Mouse (Mus musculus): Measurements from ENCODE around the gene Nrn1l.

The Nrn1l gene

GRCm38 (mm10) chr8:105893339-105893738 is at the start of gene Nrn1l:
TSS of gene Nrn1l (plus strand) at chr8:105893567.
- CTCF ChIA-PET, result interaction anchor here (0.6 to 3.6 kb wide), 13 partner anchors 14 to 549 kb away, joined by 3 to 23 read pairs (median 3); partner anchors contain the start of gene Nutf2 (in 2 of the 4)
- POLR2A ChIA-PET, result interaction anchor here in 3 of 4 experiments (0.6 to 4.0 kb wide), 26 partner anchors 8 to 318 kb away, joined by 3 to 19 read pairs (median 4); partner anchors contain the start of genes Nutf2 (in 3 of the 3), Edc4 (in 2 of the 3), Carmil2 (in 1 of the 3) and Ranbp10 (in 1 of the 3)

- ChIA-PET POLR2A (interaction anchor here in 2 of 4 experiments (1.0 to 2.1 kb wide), 6 partner anchors 9 to 53 kb away, joined by 3 to 11 read pairs (median 4); partner anchors contain the start of genes Nutf2 (in 1 of the 2), Pskh1 (in 1 of the 2), Ranbp10 (in 1 of the 2) and Tsnaxip1 (in 1 of the 2)), CTCF (interaction anchor here in 2 of 4 experiments (0.9 to 1.4 kb wide), 3 partner anchors 8 to 84 kb away, joined by 3 to 6 read pairs (median 4); no protein-coding TSS in a partner anchor)
Measured at GRCm38 (mm10) chr8:105846678-105847077, 46.7 kb upstream of the Nrn1l start.

- POLR2A ChIA-PET, result interaction anchor here in 2 of 4 experiments (0.5 to 2.8 kb wide), 12 partner anchors 9 to 714 kb away, joined by 3 to 45 read pairs (median 4); partner anchors contain the start of genes Nutf2 (in 2 of the 2), Ranbp10 (in 1 of the 2) and Tsnaxip1 (in 1 of the 2)
- CTCF ChIA-PET, result interaction anchor here in 1 of 4 experiments (1.2 kb wide), 1 partner anchor 12 kb away, joined by 3 read pairs; no protein-coding TSS in a partner anchor
Measured at GRCm38 (mm10) chr8:105850014-105850413, 43.4 kb upstream of the Nrn1l start.

GRCm38 (mm10) chr8:105850611-105851010 is 42.8 kb upstream of the Nrn1l start:
- POLR2A ChIA-PET, result interaction anchor here in 2 of 4 experiments (0.5 to 2.8 kb wide), 14 partner anchors 9 to 714 kb away, joined by 3 to 45 read pairs (median 6); partner anchors contain the start of genes Nutf2 (in 2 of the 2), Pskh1 (in 1 of the 2), Ranbp10 (in 1 of the 2) and Tsnaxip1 (in 1 of the 2)
- CTCF ChIA-PET, result no interaction called here

GRCm38 (mm10) chr8:105851651-105852143 is 41.7 kb upstream of the Nrn1l start:
- ChIA-PET CTCF (interaction anchor here in 2 of 4 experiments (0.6 to 1.1 kb wide), 3 partner anchors 9 to 147 kb away, joined by 3 to 5 read pairs (median 4); partner anchors contain the start of gene Nutf2 (in 1 of the 2)), POLR2A (interaction anchor here (0.5 to 2.8 kb wide), 36 partner anchors 8 to 942 kb away, joined by 3 to 45 read pairs (median 3); partner anchors contain the start of genes Nutf2 (in 3 of the 4), Ranbp10 (in 3 of the 4), Tsnaxip1 (in 2 of the 4) and Edc4 (in 1 of the 4))

- POLR2A ChIA-PET, result interaction anchor here (0.5 to 2.8 kb wide), 35 partner anchors 8 to 941 kb away, joined by 3 to 45 read pairs (median 3); partner anchors contain the start of genes Nutf2 (in 3 of the 4), Ranbp10 (in 3 of the 4), Tsnaxip1 (in 2 of the 4) and Edc4 (in 1 of the 4)
- CTCF ChIA-PET, result interaction anchor here in 1 of 4 experiments (1.0 to 1.1 kb wide), 2 partner anchors 8 to 17 kb away, joined by 4 to 5 read pairs; partner anchors contain the start of gene Nutf2
Measured at GRCm38 (mm10) chr8:105852146-105852729, 41.1 kb upstream of the Nrn1l start.

- ChIA-PET CTCF (no interaction called here), POLR2A (interaction anchor here in 2 of 4 experiments (0.7 kb wide), 2 partner anchors 105 to 264 kb away, joined by 3 to 12 read pairs; no protein-coding TSS in a partner anchor)
Measured at GRCm38 (mm10) chr8:105853178-105853577, 40.2 kb upstream of the Nrn1l start, which contains the start of gene Cenpt. TSS of gene Cenpt (minus strand) at chr8:105853278.

GRCm38 (mm10) chr8:105854303-105854702 is 39.1 kb upstream of the Nrn1l start:
- CTCF ChIA-PET, result interaction anchor here (0.6 to 2.4 kb wide), 26 partner anchors 8 to 371 kb away, joined by 3 to 28 read pairs (median 4); partner anchors contain the start of genes Ranbp10 (in 2 of the 4), Ddx28 (in 1 of the 4), Nrn1l (in 1 of the 4) and Tsnaxip1 (in 1 of the 4)
- POLR2A ChIA-PET, result interaction anchor here (0.6 to 3.6 kb wide), 44 partner anchors 10 to 1594 kb away, joined by 3 to 37 read pairs (median 4); partner anchors contain the start of genes Ranbp10 (in 3 of the 4), Tsnaxip1 (in 3 of the 4), Pskh1 (in 2 of the 4) and Acd (in 1 of the 4)

- POLR2A ChIA-PET, result interaction anchor here (0.6 to 3.6 kb wide), 49 partner anchors 9 to 1593 kb away, joined by 3 to 37 read pairs (median 4); partner anchors contain the start of genes Ranbp10 (in 3 of the 4), Tsnaxip1 (in 3 of the 4), Gfod2 (in 2 of the 4) and Pskh1 (in 2 of the 4)
- CTCF ChIA-PET, result interaction anchor here (0.6 to 2.4 kb wide), 27 partner anchors 8 to 371 kb away, joined by 3 to 28 read pairs (median 4); partner anchors contain the start of genes Ranbp10 (in 2 of the 4), Ddx28 (in 1 of the 4), Nrn1l (in 1 of the 4) and Tsnaxip1 (in 1 of the 4)
Measured at GRCm38 (mm10) chr8:105854715-105855216, 38.6 kb upstream of the Nrn1l start, which contains the start of gene Thap11. TSS of gene Thap11 (plus strand) at chr8:105855132.

- POLR2A ChIA-PET, result interaction anchor here (0.5 to 3.6 kb wide), 45 partner anchors 9 to 313 kb away, joined by 3 to 37 read pairs (median 4); partner anchors contain the start of genes Ranbp10 (in 3 of the 4), Pskh1 (in 2 of the 4), Tsnaxip1 (in 2 of the 4) and Acd (in 1 of the 4)
- CTCF ChIA-PET, result interaction anchor here (0.9 to 2.4 kb wide), 15 partner anchors 8 to 300 kb away, joined by 3 to 28 read pairs (median 4); partner anchors contain the start of genes Enkd1 (in 1 of the 4), Ranbp10 (in 1 of the 4) and Tsnaxip1 (in 1 of the 4)
Measured at GRCm38 (mm10) chr8:105855248-105856167, 37.9 kb upstream of the Nrn1l start.

GRCm38 (mm10) chr8:105856168-105856835 is 37.1 kb upstream of the Nrn1l start:
- CTCF ChIA-PET, result interaction anchor here in 2 of 4 experiments (0.7 to 2.4 kb wide), 5 partner anchors 10 to 259 kb away, joined by 3 to 28 read pairs (median 4); partner anchors contain the start of gene Enkd1 (in 1 of the 2)
- POLR2A ChIA-PET, result interaction anchor here in 3 of 4 experiments (0.6 to 3.6 kb wide), 21 partner anchors 9 to 281 kb away, joined by 3 to 37 read pairs (median 5); partner anchors contain the start of genes Pskh1 (in 2 of the 3), Ranbp10 (in 2 of the 3), Edc4 (in 1 of the 3) and Gfod2 (in 1 of the 3)

GRCm38 (mm10) chr8:105858495-105858894 is 34.9 kb upstream of the Nrn1l start:
- POLR2A ChIA-PET, result interaction anchor here in 3 of 4 experiments (0.6 to 4.7 kb wide), 10 partner anchors 9 to 135 kb away, joined by 3 to 58 read pairs (median 7); partner anchors contain the start of genes Edc4 (in 2 of the 3), Gfod2 (in 1 of the 3) and Pskh1 (in 1 of the 3)
- CTCF ChIA-PET, result interaction anchor here in 2 of 4 experiments (0.6 to 1.0 kb wide), 3 partner anchors 23 to 153 kb away, joined by 3 to 9 read pairs (median 6); partner anchors contain the start of gene Ddx28 (in 1 of the 2)

- CTCF ChIA-PET, result interaction anchor here in 2 of 4 experiments (0.6 to 1.2 kb wide), 4 partner anchors 24 to 152 kb away, joined by 3 to 9 read pairs (median 4); partner anchors contain the start of genes Ddx28 (in 1 of the 2) and Nrn1l (in 1 of the 2)
- POLR2A ChIA-PET, result interaction anchor here in 3 of 4 experiments (0.5 to 4.7 kb wide), 33 partner anchors 8 to 224 kb away, joined by 3 to 58 read pairs (median 6); partner anchors contain the start of genes Ranbp10 (in 3 of the 3), Tsnaxip1 (in 3 of the 3), Edc4 (in 2 of the 3) and Acd (in 1 of the 3)
Measured at GRCm38 (mm10) chr8:105859314-105859713, 34.1 kb upstream of the Nrn1l start.

- POLR2A ChIA-PET, result interaction anchor here (0.5 to 4.7 kb wide), 87 partner anchors 9 to 555 kb away, joined by 3 to 58 read pairs (median 4); partner anchors contain the start of genes Pskh1 (in 4 of the 4), Edc4 (in 3 of the 4), Ranbp10 (in 3 of the 4) and Tsnaxip1 (in 3 of the 4)
- CTCF ChIA-PET, result interaction anchor here in 2 of 4 experiments (0.6 to 1.6 kb wide), 11 partner anchors 9 to 345 kb away, joined by 3 to 7 read pairs (median 3); partner anchors contain the start of genes Nrn1l (in 2 of the 2), Agrp (in 1 of the 2), Ctcf (in 1 of the 2) and Pskh1 (in 1 of the 2)
Measured at GRCm38 (mm10) chr8:105860143-105860981, 33.0 kb upstream of the Nrn1l start, which contains the start of gene Nutf2. TSS of gene Nutf2 (plus strand) at chr8:105860580.
